Mouse (Mus musculus) C2C12 (cell line): ENCODE results near the gene Gif.

ENCODE experiments used
- CTCF ChIP-seq: IDR thresholded peaks from one replicate; pipeline ENCODE4 v1.5.1; 2011; ENCODE audit not compliant: control insufficient read depth, insufficient read depth, insufficient read length
- FOSL1 ChIP-seq: IDR thresholded peaks from one replicate; pipeline ENCODE4 v1.8.0; 2011; ENCODE audit warnings: mild to moderate bottlenecking, low read length; ENCODE audit not compliant: poor library complexity, insufficient read depth, severe bottlenecking
- MAX ChIP-seq: IDR thresholded peaks from one replicate; pipeline ENCODE4 v1.6.1; 2011; ENCODE audit warnings: mild to moderate bottlenecking, control low read depth
- MYOD1 ChIP-seq: IDR thresholded peaks from one replicate; pipeline ENCODE4 v1.6.1; 2011; ENCODE audit warnings: low read depth; ENCODE audit not compliant: control insufficient read depth, insufficient read length
- MYOG ChIP-seq: IDR thresholded peaks from one replicate; pipeline ENCODE4 v1.6.1; 2011; ENCODE audit not compliant: control insufficient read depth, insufficient read length; ENCODE audit errors: extremely low read depth

GRCm38 (mm10) chr19:11725915-11726314, 21.4 kb upstream of the Gif start:
- TF ChIP-seq CTCF (no peak), MYOD1 (no peak), FOSL1 (no peak), MAX (no peak), MYOG (no peak)
